Mouse (Mus musculus): ENCODE measurements around the gene 1700001P01Rik.
"Not testable (repeated sequence)": the region's sequence is repeated elsewhere in the genome, so short reads cannot be mapped to it uniquely, and the experiment has no call there.

Gene 1700001P01Rik

DNA sequence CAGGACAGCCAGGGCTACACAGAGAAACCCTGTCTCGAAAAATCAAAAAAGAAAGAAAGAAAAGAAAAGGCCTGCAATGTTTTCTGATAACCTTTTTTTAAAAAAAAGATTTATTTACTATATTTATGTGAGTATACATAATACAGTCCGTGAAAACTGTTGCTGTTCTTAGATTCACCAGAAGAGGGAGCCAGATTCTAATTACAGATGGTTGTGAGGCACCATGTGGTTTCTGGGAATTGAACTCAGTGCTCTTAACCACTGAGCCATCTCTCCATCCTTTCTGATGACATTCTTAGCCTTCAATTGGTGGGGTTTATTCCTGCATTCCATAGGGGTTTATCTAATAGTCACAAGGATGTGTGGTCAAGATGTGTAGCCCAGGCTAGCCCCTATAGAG lies 17.4 kb upstream of the 1700001P01Rik start:
- peak; percentile 67 to 69 for DNase-seq (ENCODE audit: low spot score in 2 of 2)

DNA sequence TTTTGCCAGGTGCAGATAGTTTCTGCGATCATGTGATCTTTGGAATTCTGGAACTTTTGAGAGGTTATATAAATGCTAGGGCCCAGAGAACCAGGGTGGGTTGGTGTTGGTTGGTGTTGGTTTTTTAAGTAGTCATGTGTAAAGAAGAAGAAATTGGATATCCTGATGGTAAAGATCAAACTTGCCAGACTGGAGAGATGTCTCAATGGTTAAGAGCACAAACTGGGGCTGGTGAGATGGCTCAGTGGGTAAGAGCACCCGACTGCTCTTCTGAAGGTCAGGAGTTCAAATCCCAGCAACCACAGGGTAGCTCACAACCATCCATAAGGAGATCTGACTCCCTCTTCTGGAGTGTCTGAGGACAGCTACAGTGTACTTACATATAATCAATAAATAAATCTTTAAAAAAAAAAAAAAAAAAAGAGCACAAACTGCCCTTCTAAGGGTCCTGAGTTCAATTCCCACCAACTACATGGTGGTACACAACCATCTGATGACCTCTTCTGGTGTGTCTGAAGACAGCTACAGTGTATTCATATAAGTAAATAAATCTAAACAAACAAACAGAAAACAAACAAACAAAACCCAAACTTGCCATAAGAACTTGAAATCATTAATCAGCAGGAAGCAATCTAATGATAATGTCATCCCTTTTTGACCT lies 15.2 kb upstream of the 1700001P01Rik start:
- DNase-seq (ENCODE audit: low spot score in 2 of 2) = not testable (repeated sequence)

DNA sequence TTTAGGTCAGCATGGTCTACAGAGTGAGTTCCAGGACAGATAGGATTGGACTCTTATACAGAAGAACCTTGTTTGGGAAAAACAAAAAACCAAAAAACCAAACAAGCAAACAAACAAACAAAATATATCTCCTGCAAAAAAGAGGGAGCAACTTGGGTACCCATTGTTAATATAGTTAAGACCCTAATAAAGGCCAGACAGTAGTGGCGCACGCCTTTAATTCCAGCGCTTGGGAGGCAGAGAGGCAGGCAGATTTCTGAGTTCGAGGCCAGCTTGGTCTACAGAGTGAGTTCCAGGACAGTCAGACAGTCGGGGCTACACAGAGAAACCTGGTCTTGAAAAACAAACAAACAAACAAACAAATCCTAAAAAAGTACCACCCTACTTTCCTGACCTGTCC lies 14.0 kb upstream of the 1700001P01Rik start:
- DNase-seq (ENCODE audit: low spot score in 2 of 2) = no peak

DNA sequence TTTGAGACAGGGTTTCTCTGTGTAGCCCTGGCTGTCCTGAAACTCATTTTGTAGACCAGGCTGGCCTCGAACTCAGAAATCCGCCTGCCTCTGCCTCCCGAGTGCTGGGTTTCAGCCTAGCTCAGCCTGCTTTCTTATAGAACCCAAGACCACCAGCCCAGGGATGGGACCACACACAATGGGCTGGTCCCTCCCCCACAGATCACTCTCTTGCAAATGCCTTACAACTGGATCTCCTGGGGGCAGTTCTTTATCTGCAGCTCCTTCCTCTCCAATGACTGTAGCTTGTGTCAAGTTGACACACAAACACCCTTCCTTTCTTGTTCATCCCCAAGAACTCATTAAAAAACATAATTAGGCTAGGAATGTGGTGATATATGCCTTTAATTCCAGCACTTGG lies 12.2 kb upstream of the 1700001P01Rik start:
- DNase-seq (ENCODE audit: low spot score in 2 of 2) = no peak

DNA sequence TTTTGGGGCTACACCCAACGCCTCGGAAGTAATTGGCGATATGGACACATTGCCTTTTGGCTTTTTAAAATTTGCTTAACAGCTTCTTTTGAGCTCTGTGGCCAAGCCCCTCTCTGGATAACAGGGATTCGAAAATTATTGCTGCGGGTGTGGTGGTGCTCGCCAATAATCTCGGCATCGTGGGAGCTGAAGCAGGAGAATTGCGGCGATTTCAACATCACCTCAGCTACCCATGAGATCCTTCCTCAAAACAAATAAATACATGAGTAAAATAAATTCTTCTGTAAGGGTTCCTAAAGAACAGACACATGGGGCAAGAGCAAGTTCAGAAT lies 6.8 kb upstream of the 1700001P01Rik start:
- DNase-seq (ENCODE audit: low spot score in 2 of 2) = no peak

DNA sequence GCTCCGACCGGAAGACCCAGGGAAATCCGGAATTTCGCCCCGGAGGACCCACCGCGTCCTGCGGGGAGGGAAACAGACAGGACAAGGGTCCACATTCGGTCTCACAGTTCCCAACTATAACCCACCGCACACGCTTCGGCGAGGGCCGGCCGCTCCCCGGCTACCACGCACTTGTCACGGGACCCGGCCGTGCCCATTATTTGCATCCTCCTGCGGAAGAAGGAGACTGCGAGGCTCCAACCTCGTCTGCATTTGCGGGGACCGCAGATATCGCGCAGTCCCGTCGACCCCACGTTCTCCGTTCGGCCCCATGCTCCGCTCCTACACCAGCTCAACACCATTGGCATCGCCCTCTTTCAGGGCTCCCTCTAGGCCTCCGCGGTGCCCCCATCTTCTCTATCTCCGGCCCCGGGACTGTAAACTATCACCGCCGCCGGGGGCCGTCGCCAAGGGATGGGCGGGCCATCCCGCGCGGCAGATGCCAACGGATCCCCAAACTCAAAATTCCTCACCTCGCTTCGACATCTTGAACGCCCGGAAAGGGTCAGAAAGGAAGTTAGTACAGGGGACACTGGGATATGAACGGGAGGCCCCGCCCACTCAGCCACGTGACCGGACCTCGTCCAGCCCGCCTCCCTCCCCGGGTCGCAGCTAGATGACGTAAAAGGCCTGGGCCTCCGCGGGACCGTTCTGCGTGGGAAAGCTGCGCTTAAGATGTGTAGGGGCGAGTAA lies 6.3 kb upstream of the 1700001P01Rik start, which contains the start of gene Rpl23:
TSS of gene Rpl23 (minus strand) at position 606 of the 732 bp plus-strand sequence.
- peak; percentile 96 to 99 for DNase-seq (ENCODE audit: low spot score in 2 of 2)

DNA sequence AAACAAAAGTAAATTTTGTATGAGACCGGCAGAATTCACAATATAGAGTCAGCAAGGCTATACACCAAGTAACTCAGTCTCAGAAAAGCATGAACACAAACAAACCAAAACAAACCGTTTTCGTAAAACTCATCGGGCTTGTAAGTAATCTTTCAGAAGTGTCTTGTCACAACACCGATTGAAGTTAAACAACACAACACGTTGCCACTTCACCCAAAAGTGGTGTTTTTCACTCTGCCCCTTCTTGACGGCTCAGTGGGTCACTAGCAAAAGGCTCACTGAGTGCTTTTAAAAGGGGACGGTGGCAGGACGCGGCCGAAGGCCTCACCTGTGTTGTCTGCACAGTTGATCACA lies 5.7 kb upstream of the 1700001P01Rik start:
- DNase-seq (ENCODE audit: low spot score in 2 of 2) = no peak

DNA sequence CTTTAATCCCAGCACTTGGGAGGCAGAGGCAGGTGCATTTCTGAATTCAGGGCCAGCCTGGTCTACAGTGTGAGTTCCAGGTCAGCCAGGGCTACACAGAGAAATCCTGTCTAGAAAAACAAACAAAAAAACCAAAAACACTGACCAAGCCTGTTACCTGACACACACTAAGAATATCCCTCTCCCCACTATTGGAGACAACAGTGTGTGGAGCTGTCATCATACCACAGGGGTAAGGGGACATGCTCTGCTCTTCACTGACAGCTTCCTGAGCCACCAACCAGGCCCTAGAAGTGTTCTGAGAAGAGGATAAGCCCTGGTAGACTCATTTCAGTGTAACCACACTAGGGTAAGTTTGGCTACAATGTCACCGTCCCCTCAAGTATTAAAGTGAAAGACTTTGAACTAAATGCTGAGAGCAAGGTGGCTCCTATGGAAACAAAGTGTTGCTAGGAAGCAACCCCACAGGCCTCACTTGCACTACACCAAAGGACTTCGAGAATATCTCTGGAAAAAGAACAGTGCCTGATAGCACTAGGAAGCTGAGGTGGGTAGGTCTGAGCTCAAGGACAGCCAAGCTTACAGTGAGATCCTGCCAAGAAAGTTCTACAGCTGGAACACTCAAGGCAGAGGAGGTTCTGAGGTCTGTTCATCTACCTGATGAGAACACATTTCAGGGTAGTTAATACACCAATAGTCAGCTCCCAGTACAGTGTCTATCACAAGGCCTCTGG lies 4.4 kb upstream of the 1700001P01Rik start:
- DNase-seq (ENCODE audit: low spot score in 2 of 2) = no peak

DNA sequence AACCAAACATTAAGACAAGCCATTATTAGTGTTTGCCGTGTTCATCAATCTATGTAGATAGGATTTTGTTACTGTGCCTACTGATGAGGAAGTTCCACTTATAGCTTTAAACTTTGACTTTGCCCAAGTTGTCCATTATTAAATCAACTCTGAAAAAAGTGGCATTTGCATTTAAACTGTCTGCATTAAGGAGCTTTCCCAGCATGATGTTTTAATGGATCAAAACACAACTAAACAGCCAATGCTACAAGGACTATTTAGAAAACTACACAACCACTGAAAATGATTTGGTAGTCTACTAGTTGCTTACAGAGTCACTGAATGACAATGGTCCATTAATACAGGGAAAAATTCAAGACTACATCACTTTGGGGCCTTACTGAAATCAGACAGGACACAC lies 3.2 kb upstream of the 1700001P01Rik start:
- DNase-seq (ENCODE audit: low spot score in 2 of 2) = no peak

DNA sequence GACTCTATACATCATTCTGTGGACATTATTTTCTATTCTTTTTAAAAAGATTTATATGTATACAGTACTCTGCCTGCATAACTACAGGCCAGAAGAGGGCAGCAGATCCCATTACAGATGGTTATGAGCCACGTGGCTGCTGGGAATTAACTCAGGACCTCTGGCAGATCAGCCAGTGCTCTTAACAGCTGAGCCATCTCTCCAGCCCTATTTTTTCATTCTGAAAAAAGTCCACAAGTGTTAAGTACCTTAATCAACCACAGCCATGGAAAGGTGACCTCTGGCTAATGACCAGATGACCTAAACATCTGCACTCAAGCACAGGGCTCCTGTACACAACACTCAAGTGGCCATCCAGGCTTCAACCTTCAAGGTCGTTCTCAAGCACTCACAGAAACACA lies 1.4 kb upstream of the 1700001P01Rik start:
- DNase-seq (ENCODE audit: low spot score in 2 of 2) = peak in 1 of 2 experiments; percentile 34

DNA sequence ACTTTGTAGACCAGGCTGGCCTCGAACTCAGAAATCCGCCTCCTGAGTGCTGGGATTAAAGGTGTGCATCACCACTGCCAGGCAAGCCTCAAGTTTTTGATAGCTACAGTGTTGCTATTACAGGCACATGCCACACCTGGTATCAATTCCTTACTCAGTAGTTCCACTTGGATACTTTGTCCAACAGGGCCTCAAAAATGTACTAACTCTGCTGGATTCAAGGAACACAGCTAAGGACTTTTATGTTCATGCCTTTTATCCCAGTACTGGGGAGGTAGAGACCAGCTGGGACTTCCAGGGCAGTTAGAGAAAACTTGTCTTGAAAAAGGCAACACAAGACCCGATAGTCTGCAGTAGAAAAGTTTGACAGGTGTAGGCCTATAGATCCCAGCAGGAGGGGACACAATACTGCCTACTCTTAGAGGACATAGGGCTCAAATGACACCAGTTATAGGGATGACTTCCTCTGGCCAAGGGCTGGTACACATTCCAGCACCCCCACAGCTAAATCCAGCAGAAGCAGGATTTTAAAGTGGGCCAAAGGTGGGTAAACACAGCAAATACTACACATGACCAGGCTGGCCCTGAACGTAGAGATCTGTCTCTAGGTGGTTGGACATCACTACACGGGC lies 895 bp upstream of the 1700001P01Rik start:
- DNase-seq (ENCODE audit: low spot score in 2 of 2) = no peak

DNA sequence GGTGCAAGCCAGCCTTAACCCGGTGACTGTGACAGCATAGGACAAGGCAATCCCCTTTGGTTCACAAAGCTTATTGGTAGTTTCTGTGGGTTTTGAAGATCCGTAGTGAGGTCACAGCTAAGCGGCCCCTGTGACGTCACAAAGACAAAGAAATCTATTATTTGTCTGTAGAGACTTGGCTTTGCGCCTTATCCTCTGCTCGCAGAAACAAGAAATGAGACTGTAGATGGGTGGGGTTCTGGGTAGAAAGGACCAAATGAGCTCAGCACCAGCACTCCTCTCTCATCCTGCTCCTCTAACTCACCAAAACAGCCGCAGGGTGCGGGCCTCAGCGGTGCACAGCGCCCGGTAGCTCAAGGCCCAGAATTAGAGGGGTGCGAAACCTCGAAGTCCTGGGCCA lies 532 bp downstream of the 1700001P01Rik start:
- DNase-seq (ENCODE audit: low spot score in 2 of 2) = no peak

DNA sequence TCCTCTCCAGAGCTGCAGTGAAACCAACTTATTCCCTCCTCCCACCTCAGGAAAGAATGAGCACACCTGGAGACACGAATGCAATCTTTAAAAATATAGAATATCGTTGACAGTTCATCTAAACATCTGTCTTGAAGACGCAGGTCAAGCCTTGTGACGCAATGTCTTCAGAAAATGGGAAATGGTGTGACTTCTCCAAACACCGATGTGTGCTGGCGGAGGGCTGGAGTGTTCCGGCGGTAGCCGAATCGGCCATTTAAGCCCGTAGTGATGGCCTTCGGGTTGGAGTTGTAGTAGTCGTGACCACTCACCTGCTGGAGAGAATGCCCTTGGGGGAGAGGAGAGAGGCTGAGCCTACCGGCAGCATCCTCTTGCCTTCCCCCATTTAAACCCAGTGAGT lies 4.3 kb downstream of the 1700001P01Rik start:
- no peak for DNase-seq (ENCODE audit: low spot score in 2 of 2)

DNA sequence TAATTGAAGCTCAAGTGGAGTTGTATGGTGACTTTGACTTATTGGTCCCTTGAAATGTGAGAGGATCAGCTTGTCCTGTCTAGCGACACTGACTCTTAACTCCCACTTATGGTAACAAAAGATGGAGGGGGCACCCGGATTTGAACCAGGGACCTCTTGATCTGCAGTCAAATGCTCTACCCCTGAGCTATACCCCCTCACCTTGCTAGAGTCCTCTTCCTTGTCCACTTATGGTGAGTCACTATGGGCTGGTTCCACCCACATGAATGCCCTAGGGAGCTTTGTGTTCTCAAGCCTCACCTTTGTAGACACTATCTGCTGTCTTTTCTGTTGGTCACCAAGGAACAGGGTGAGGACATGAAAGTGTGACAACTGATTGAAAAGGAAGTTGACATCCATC lies 6.0 kb downstream of the 1700001P01Rik start:
- DNase-seq (ENCODE audit: low spot score in 2 of 2) = no peak

DNA sequence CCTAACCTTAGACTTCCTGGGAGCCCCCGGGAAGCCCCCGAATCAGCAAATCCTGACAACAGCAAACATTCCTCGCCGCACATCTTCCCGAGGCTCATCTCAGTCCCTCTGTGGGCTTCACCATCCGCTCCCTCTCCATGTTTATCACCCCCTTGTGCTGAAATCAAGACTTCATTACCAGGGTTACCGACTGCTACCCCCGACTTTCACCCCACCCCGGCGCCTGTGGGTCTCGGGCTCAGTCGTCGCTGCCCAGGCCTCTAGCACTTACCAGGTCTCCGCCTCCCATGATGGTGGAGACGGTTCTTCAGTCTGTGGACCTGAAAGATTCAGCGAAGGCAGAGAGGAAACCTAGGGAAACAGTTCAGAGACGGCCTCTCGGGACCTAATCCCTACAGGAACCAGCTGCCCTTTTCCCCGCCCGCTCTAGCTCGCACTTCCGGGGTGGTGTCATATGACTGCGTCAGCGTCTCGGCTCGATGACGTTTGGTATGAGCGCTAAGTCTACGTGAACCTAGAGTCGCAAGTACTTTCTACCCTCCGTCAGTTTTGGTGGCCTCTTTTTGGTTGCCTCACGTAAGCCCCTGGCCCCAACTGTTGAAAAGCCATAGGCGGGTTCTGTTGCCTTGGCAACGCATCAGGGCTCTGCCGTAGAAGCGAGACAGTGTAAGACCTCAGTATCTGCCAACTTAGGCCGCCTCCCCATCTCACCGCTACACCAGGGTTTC lies 9.4 kb downstream of the 1700001P01Rik start, which contains the start of gene Cwc25:
TSS of gene Cwc25 (minus strand) at position 403 of the 728 bp plus-strand sequence.
- DNase-seq (ENCODE audit: low spot score in 2 of 2) = peak; percentile 93 to 94

DNA sequence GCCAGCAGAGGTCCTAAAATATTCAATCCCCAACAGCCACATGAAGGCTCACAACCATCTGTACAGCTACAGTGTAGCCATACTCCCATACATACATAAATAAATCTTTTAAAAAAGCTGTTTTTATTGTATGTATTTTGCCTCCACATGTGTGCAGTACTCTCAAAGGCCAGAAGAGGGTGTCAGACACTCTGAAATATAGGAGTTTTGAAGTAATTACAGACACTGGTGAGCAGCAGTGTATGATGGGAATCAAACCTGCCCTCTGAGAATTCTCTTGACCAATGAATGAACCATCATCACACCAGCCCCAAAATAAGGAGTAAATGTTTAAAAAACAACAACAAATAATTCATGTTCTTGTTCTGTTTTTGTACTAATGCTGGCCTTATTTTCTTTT lies 14.1 kb downstream of the 1700001P01Rik start:
- DNase-seq (ENCODE audit: low spot score in 2 of 2) = no peak

DNA sequence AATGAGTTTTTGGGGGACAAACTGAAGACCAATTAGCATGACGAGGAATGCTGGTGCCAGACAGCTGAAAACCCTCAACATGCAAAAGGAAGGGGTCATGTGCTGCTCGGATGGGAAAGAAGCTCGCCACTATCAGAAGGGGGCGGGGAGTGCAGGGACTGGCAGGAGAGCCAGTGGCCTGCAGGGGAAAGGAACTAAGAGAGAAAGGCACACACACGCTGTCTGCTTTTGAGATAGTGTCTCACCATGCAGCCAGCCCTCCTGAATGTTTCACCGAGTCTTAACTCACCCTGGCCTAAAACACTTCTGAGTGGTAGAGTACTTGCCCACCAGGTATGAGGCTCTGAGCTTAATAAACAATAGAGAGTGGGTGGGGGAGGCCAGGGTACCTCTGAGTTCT lies 16.8 kb downstream of the 1700001P01Rik start:
- DNase-seq (ENCODE audit: low spot score in 2 of 2) = no peak

DNA sequence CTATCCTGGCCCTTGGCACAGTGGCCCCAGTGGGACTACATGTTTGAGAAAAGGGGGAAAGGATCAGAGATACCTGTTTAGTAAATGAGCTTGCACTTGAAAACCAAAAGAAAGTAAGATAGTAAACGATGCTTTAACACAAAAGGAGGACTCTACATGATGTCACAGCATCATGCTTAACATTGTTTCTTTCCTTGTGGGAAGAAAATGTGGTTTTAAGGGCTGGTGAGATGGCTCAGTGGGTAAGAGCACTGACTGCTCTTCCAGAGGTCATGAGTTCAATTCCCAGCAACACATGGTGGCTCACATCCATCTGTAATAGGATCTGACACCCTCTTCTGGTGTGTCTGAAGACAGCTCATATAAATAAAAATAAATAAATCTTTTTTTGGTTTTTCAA lies 17.6 kb downstream of the 1700001P01Rik start:
- no peak for DNase-seq (ENCODE audit: low spot score in 2 of 2)

DNA sequence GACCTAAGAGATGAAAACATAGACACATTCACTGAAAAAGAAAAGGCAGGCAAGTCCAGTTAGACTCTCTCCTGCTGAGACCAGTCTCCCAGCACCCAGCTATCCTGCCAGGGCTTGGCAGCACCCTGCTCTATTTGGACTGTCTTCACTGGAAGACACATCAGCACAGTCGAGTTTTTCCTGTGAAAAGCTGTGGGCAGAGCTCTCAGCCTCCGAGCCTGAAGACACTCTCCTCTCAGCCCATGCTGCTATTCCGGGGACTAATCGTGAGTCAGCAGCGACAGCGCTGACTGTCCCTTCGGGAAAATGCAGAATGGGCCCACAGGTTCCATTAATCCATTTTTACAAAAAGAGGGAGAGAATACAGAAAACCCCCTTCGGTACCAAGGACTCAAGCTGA lies 22.4 kb downstream of the 1700001P01Rik start:
- DNase-seq (ENCODE audit: low spot score in 2 of 2) = no peak

DNA sequence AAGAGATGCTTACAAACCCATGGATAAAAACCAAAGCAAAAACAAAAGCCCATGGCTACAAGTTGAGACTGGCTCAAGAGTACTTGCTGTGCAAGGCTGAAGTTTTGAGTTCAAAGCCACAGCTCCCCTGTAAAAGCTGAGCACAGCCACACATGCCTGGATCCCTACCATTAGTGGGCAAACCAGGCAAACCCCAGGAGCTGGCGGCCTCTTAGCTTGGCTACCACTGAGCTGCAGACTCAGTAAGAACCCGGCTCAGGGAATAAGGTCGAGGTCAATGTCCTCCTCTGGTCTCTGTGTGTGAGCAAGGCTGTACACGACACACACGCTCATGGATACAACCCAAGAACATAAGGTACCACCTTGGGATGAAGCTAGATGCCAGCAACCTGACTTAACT lies 27.2 kb downstream of the 1700001P01Rik start:
- no peak for DNase-seq (ENCODE audit: low spot score in 2 of 2)

DNA sequence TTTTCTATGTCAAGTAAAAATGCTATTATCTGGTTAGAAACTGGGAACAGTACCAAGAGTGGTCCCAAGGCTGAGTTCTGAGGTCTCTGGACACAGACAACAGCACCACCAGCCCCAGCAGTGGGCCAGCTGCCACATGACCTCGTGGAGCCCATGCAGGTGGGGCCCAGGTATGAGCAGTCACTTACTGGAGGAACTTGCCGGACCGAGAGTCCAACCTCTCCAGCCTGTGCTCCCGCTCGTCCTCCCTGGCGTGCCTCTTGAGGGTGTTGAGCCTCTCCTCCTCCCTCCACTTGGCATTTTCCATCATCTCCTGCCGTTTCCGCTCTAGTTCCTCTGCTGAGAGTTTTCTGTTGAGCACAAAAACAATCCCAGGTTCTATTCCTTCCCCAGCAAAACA lies 27.9 kb downstream of the 1700001P01Rik start:
- DNase-seq (ENCODE audit: low spot score in 2 of 2) = no peak

DNA sequence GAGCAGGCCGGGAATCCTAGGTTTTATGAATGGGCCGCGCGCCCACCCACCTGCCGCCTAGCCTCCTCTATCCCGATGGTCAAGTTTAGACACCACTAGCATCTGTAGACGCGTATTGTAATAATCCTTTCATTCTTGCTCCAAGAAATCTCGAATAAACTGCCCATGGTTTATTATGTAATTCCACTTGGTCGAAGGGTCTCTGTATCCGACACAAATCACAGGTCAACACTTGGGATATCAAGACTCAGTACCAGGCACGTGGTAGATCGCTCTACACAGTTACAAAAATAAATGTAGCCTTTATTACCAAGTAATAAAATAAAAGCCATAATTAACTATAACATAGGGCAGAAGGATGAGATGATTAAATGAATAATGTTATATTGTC lies 30.4 kb downstream of the 1700001P01Rik start:
- DNase-seq (ENCODE audit: low spot score in 2 of 2) = no peak

All from natural killer cell, adult 2 months (primary cell).